Mouse (Mus musculus) embryonic fibroblast, embryonic 13.5 days (primary cell): ENCODE measurements around the gene Rhob.

Experiments
- CTCF ChIP-seq: IDR thresholded peaks from 2 replicates; pipeline ENCODE4 v1.5.1; 2011; ENCODE audit warnings: mild to moderate bottlenecking, control low read depth, low read length, moderate library complexity, borderline replicate concordance; ENCODE audit not compliant: insufficient read depth
- POLR2A ChIP-seq: IDR thresholded peaks from 2 replicates; pipeline ENCODE4 v1.6.1; 2011; ENCODE audit warnings: low read depth, mild to moderate bottlenecking, control low read depth, low read length, moderate library complexity

GRCm38 (mm10) chr12:8501571-8502305 is 1.9 kb upstream of the Rhob start:
- no peak for TF ChIP-seq CTCF
- TF ChIP-seq POLR2A, result no peak
